ENCODE assay signal across 21 mouse cellular contexts in genomic region chr12:112158246-112158645, GRCm38 (mm10). TPM values are rescaled to one million over a fixed set of nuclear protein-coding genes. Genes with fewer than 3 reads are reported as not detected.
DNase-seq lines count a peak whose midpoint lies in the region; ATAC-seq and TF ChIP-seq lines count a peak whose summit lies in the region.
"Had no signal": no experiment of that assay in that cellular context is flagged by ENCODE, and none has a peak within 500 bp of the region (broad histone marks: within the 10 kb centered on the region; RNA-seq: fewer than 3 reads in every experiment).

No protein-coding gene starts in this region.

- no peak for TF ChIP-seq CTCF in intestine, postnatal 0 days (IDR thresholded peaks at IDR 0.05; ENCODE audit: low read depth)
- TF ChIP-seq CTCF in kidney, postnatal 0 days (IDR thresholded peaks at IDR 0.05; ENCODE audit: low read depth), result no peak

- H3K4me3 ChIP-seq in intestine, embryonic 14.5 days (ENCODE audit: low read depth, low read length), result no peak overlapping the region
- no peak overlapping the region for H3K4me3 ChIP-seq in intestine, postnatal 0 days (ENCODE audit: low read depth, low read length)
- H3K4me3 ChIP-seq in kidney, postnatal 0 days (replicated peaks; ENCODE audit: low read depth, low read length), result no peak overlapping the region
- H3K4me3 ChIP-seq in kidney, embryonic 16.5 days (ENCODE audit: low read length), result no peak overlapping the region
- H3K4me3 ChIP-seq in embryonic facial prominence, embryonic 10.5 days, result no peak overlapping the region
- no peak overlapping the region for H3K4me3 ChIP-seq in embryonic facial prominence, embryonic 15.5 days (replicated peaks)
- H3K4me3 ChIP-seq: forebrain, embryonic 15.5 days; heart, embryonic 15.5 days had no signal

- 38% methylated on average over 8 of the region's 8 CpGs for WGBS in intestine, embryonic 14.5 days
- WGBS in intestine, postnatal 0 days, result 44% methylated on average over 8 of the region's 8 CpGs
- 49% methylated on average over 8 of the region's 8 CpGs for WGBS in kidney, postnatal 0 days
- 48% methylated on average over 8 of the region's 8 CpGs for WGBS in kidney, embryonic 16.5 days
- WGBS in embryonic facial prominence, embryonic 10.5 days, result 68% methylated on average over 8 of the region's 8 CpGs
- WGBS in embryonic facial prominence, embryonic 15.5 days, result 60% methylated on average over 8 of the region's 8 CpGs

- peaks cover 11% of the 10 kb centered on the region; the same call in 1 of the 2 replicates for H3K4me1 ChIP-seq in intestine, embryonic 14.5 days (replicated peaks; ENCODE audit: control insufficient read depth, insufficient read depth, low read length)
- H3K4me1 ChIP-seq in intestine, postnatal 0 days (replicated peaks; ENCODE audit: control insufficient read depth, insufficient read depth, low read length), result no peaks in the 10 kb centered on the region; the same call in 1 of the 2 replicates
- H3K4me1 ChIP-seq in kidney, postnatal 0 days (replicated peaks; ENCODE audit: insufficient read depth, low read length), result no peaks in the 10 kb centered on the region
- H3K4me1 ChIP-seq in kidney, embryonic 16.5 days (ENCODE audit: insufficient read depth, low read length), result peaks cover 8% of the 10 kb centered on the region; the same call in 1 of the 2 replicates
- peaks cover 83% of the 10 kb centered on the region for H3K4me1 ChIP-seq in embryonic facial prominence, embryonic 10.5 days
- H3K4me1 ChIP-seq in embryonic facial prominence, embryonic 15.5 days, result peaks cover 32% of the 10 kb centered on the region

- H3K9me3 ChIP-seq in intestine, embryonic 14.5 days (ENCODE audit: control insufficient read depth, low read length), result no peaks in the 10 kb centered on the region
- no peaks in the 10 kb centered on the region for H3K9me3 ChIP-seq in intestine, postnatal 0 days (ENCODE audit: control insufficient read depth)
- no peaks in the 10 kb centered on the region for H3K9me3 ChIP-seq in kidney, postnatal 0 days (replicated peaks; ENCODE audit: low read length)
- no peaks in the 10 kb centered on the region for H3K9me3 ChIP-seq in kidney, embryonic 16.5 days (ENCODE audit: low read length)
- H3K9me3 ChIP-seq in embryonic facial prominence, embryonic 10.5 days, result no peaks in the 10 kb centered on the region
- H3K9me3 ChIP-seq in embryonic facial prominence, embryonic 15.5 days (replicated peaks), result no peaks in the 10 kb centered on the region
- H3K9me3 ChIP-seq: forebrain, embryonic 15.5 days; heart, embryonic 15.5 days had no signal

- no peak overlapping the region for H3K27ac ChIP-seq in intestine, embryonic 14.5 days (ENCODE audit: low read depth)
- H3K27ac ChIP-seq in intestine, postnatal 0 days (ENCODE audit: low read depth, low read length), result no peak overlapping the region
- no peak overlapping the region for H3K27ac ChIP-seq in kidney, postnatal 0 days
- no peak overlapping the region for H3K27ac ChIP-seq in kidney, embryonic 16.5 days (ENCODE audit: low read length)
- H3K27ac ChIP-seq in embryonic facial prominence, embryonic 10.5 days (replicated peaks), result peak overlapping the region; percentile 31; the same call in 1 of the 2 replicates
- H3K27ac ChIP-seq in embryonic facial prominence, embryonic 15.5 days (replicated peaks), result no peak overlapping the region
- H3K27ac ChIP-seq: forebrain, embryonic 15.5 days; heart, embryonic 15.5 days; hindbrain, embryonic 14.5 days had no signal

- 0 out of 2 replicates have a peak, but pooled peaks have one; percentile 7 for ATAC-seq in intestine, embryonic 14.5 days (replicated peaks; ENCODE audit: low FRiP score, low TSS enrichment, low read depth)
- no peak for ATAC-seq in intestine, postnatal 0 days
- ATAC-seq in kidney, postnatal 0 days (replicated peaks; ENCODE audit: low FRiP score, low read depth), result peak; percentile 47
- no peak; the same call in 1 of the 2 replicates for ATAC-seq in kidney, embryonic 16.5 days (ENCODE audit: low FRiP score, low TSS enrichment)
- ATAC-seq in embryonic facial prominence, embryonic 15.5 days (ENCODE audit: insufficient number of reproducible peaks, low FRiP score, low TSS enrichment, low read depth), result peak; percentile 11; the same call in 1 of the 2 replicates
- ATAC-seq: forebrain, embryonic 15.5 days had no signal

- H3K9ac ChIP-seq in intestine, embryonic 14.5 days (ENCODE audit: low read length), result no peak overlapping the region
- no peak overlapping the region for H3K9ac ChIP-seq in intestine, postnatal 0 days (ENCODE audit: low read depth, low read length)
- no peak overlapping the region for H3K9ac ChIP-seq in kidney, postnatal 0 days (ENCODE audit: low read depth, low read length)
- no peak overlapping the region for H3K9ac ChIP-seq in kidney, embryonic 16.5 days (replicated peaks; ENCODE audit: low read length)
- H3K9ac ChIP-seq in embryonic facial prominence, embryonic 15.5 days, result no peak overlapping the region
- H3K9ac ChIP-seq: forebrain, embryonic 15.5 days; heart, embryonic 15.5 days; hindbrain, embryonic 14.5 days had no signal

- no peaks in the 10 kb centered on the region for H3K27me3 ChIP-seq in intestine, embryonic 14.5 days (replicated peaks; ENCODE audit: control insufficient read depth, insufficient read depth, low read length)
- H3K27me3 ChIP-seq in intestine, postnatal 0 days (replicated peaks; ENCODE audit: control insufficient read depth, insufficient read depth, low read length), result no peaks in the 10 kb centered on the region
- H3K27me3 ChIP-seq in kidney, postnatal 0 days (ENCODE audit: insufficient read depth, low read length), result no peaks in the 10 kb centered on the region
- H3K27me3 ChIP-seq in kidney, embryonic 16.5 days (ENCODE audit: insufficient read depth, low read length), result no peaks in the 10 kb centered on the region
- no peaks in the 10 kb centered on the region for H3K27me3 ChIP-seq in embryonic facial prominence, embryonic 10.5 days (replicated peaks; ENCODE audit: low read depth, poor library complexity, severe bottlenecking)
- H3K27me3 ChIP-seq in embryonic facial prominence, embryonic 15.5 days, result no peaks in the 10 kb centered on the region
- H3K27me3 ChIP-seq: forebrain, embryonic 15.5 days had no signal

- H3K4me2 ChIP-seq in intestine, embryonic 14.5 days (ENCODE audit: low read length), result no peak overlapping the region
- no peak overlapping the region for H3K4me2 ChIP-seq in intestine, postnatal 0 days (replicated peaks; ENCODE audit: low read depth)
- no peak overlapping the region for H3K4me2 ChIP-seq in kidney, postnatal 0 days (ENCODE audit: low read length)
- no peak overlapping the region for H3K4me2 ChIP-seq in kidney, embryonic 16.5 days (replicated peaks; ENCODE audit: low read depth, low read length)
- H3K4me2 ChIP-seq in embryonic facial prominence, embryonic 15.5 days (replicated peaks), result no peak overlapping the region
- H3K4me2 ChIP-seq: forebrain, embryonic 15.5 days; heart, embryonic 11.5 days; heart, embryonic 15.5 days; hindbrain, embryonic 14.5 days had no signal

- H3K36me3 ChIP-seq in intestine, embryonic 14.5 days (ENCODE audit: control insufficient read depth, insufficient read depth, low read length), result peaks cover 5% of the 10 kb centered on the region; the same call in 1 of the 2 replicates
- no peaks in the 10 kb centered on the region for H3K36me3 ChIP-seq in intestine, postnatal 0 days (ENCODE audit: control insufficient read depth, insufficient read depth)
- H3K36me3 ChIP-seq in kidney, postnatal 0 days (ENCODE audit: insufficient read depth, low read length), result no peaks in the 10 kb centered on the region
- H3K36me3 ChIP-seq in kidney, embryonic 16.5 days (ENCODE audit: insufficient read depth, low read length), result no peaks in the 10 kb centered on the region; the same call in 1 of the 2 replicates
- H3K36me3 ChIP-seq in embryonic facial prominence, embryonic 10.5 days (replicated peaks), result peaks cover 64% of the 10 kb centered on the region
- peaks cover 26% of the 10 kb centered on the region for H3K36me3 ChIP-seq in embryonic facial prominence, embryonic 15.5 days
- H3K36me3 ChIP-seq: heart, embryonic 15.5 days had no signal

- DNase-seq in intestine, embryonic 14.5 days (ENCODE audit: low spot score), result no peak
- no peak for DNase-seq in kidney, postnatal 0 days (ENCODE audit: low spot score)
- DNase-seq in embryonic facial prominence, embryonic 10.5 days (ENCODE audit: low spot score), result no peak
- DNase-seq in neural tube, embryonic 10.5 days (ENCODE audit: extremely low spot score, low spot score), result no peak
- DNase-seq in adrenal gland, postnatal 4 days (ENCODE audit: low spot score in 2 of 2), result no peak
- DNase-seq: adrenal gland, adult 2 months; adrenal gland, postnatal 25 days; cerebellum, adult 2 months; cerebellum, postnatal 10 days; gastrocnemius, postnatal 10 days; heart, adult 18-20 months; heart, postnatal 14 days had no signal

RNA-seq across cellular contexts. Expression of gene Kif26a, which starts 12.2 kb away (rescaled TPM):
- polyA plus RNA-seq in intestine, embryonic 14.5 days (2014; fragmentation: Nextera tagmentation; extraction: Ambion mirVana), result 2.6 and 3.6 TPM in 2 replicates
- 0.89 and 1.1 TPM in 2 replicates for polyA plus RNA-seq in intestine, postnatal 0 days (2015; fragmentation: Nextera tagmentation; extraction: Ambion mirVana)
- 2.2 and 2.7 TPM in 2 replicates for polyA plus RNA-seq in kidney, postnatal 0 days (2015; fragmentation: Nextera tagmentation; extraction: Ambion mirVana)
- 3.8 and 4.4 TPM in 2 replicates for polyA plus RNA-seq in kidney, embryonic 16.5 days (2015; fragmentation: Nextera tagmentation; extraction: Ambion mirVana)
- polyA plus RNA-seq in embryonic facial prominence, embryonic 10.5 days (2016; fragmentation: Nextera tagmentation; extraction: Ambion mirVana), result 3.3 and 3.4 TPM in 2 replicates
- 7.9 and 9.5 TPM in 2 replicates for polyA plus RNA-seq in embryonic facial prominence, embryonic 15.5 days (2015; fragmentation: Nextera tagmentation; extraction: Ambion mirVana)
- 10 to 100 TPM; 38.1 to 39.2 TPM for total RNA-seq in adrenal gland, postnatal 4 days (2021)
- total RNA-seq: CH12.LX; hematopoietic stem cell, adult 5-6 weeks had no signal

RNA-seq across cellular contexts. Expression of gene Aspg, which starts 51.8 kb away (rescaled TPM):
- polyA plus RNA-seq in intestine, embryonic 14.5 days (2014; fragmentation: Nextera tagmentation; extraction: Ambion mirVana), result 16.6 and 16.9 TPM in 2 replicates
- polyA plus RNA-seq in intestine, postnatal 0 days (2015; fragmentation: Nextera tagmentation; extraction: Ambion mirVana), result 14.3 and 14.4 TPM in 2 replicates
- polyA plus RNA-seq in kidney, postnatal 0 days (2015; fragmentation: Nextera tagmentation; extraction: Ambion mirVana), result 2.2 and 2.3 TPM in 2 replicates
- 3.7 TPM in 2 replicates for polyA plus RNA-seq in kidney, embryonic 16.5 days (2015; fragmentation: Nextera tagmentation; extraction: Ambion mirVana)
- 2.7 TPM in 2 replicates for polyA plus RNA-seq in embryonic facial prominence, embryonic 10.5 days (2016; fragmentation: Nextera tagmentation; extraction: Ambion mirVana)
- polyA plus RNA-seq in embryonic facial prominence, embryonic 15.5 days (2015; fragmentation: Nextera tagmentation; extraction: Ambion mirVana), result 4.8 and 6.2 TPM in 2 replicates
- 1 to 10 TPM; 1.6 to 3.5 TPM for total RNA-seq in adrenal gland, postnatal 4 days (2021)
- total RNA-seq: CH12.LX; hematopoietic stem cell, adult 5-6 weeks had no signal

Comparison
In these comparisons a context has a peak if more than half of its experiments do, and no peak if none do; other contexts are left out.
1. ATAC-seq: peak in intestine, embryonic 14.5 days (single experiment), kidney, postnatal 0 days (single experiment) and embryonic facial prominence, embryonic 15.5 days (single experiment); none in intestine, postnatal 0 days (single experiment) and kidney, embryonic 16.5 days (single experiment).